Mouse (Mus musculus): ENCODE results near the gene Pttg1. TPM values are rescaled to one million over a fixed set of nuclear protein-coding genes. Genes with fewer than 3 reads are reported as not detected.

Pttg1 gene
- polyA plus RNA-seq, 1 experiment from 2014 or later, result 106 TPM

GRCm38 (mm10) chr11:43388122-43389097 is 37.6 kb downstream of the Pttg1 start:
- Histone ChIP-seq H3K36me3 (replicated peaks; ENCODE audit: control insufficient read depth, insufficient read depth, low read depth, low read length) (no peaks in the 10 kb centered on the region), H3K4me3 (ENCODE audit: low read depth, low read length) (no peak overlapping the region), H3K27me3 (ENCODE audit: control insufficient read depth, insufficient read depth, low read length) (no peaks in the 10 kb centered on the region), H3K9ac (replicated peaks; ENCODE audit: low read length) (no peak overlapping the region), H3K9me3 (replicated peaks; ENCODE audit: control insufficient read depth, low read length) (no peaks in the 10 kb centered on the region), H3K4me2 (ENCODE audit: low read depth, low read length) (no peak overlapping the region), H3K27ac (replicated peaks; ENCODE audit: low read depth, low read length) (no peak overlapping the region), H3K4me1 (ENCODE audit: control insufficient read depth, insufficient read depth, low read length) (no peaks in the 10 kb centered on the region; the same call in 1 of the 2 replicates)
- 87% methylated on average over 21 of the region's 21 CpGs for WGBS
- ATAC-seq (replicated peaks; ENCODE audit: insufficient number of reproducible peaks, low FRiP score, low TSS enrichment, low read depth) (no peak), DNase-seq (ENCODE audit: low spot score) (no peak)

GRCm38 (mm10) chr11:43387004-43387880 is 38.8 kb downstream of the Pttg1 start:
- Histone ChIP-seq H3K36me3 (replicated peaks; ENCODE audit: control insufficient read depth, insufficient read depth, low read depth, low read length) (no peaks in the 10 kb centered on the region), H3K4me2 (ENCODE audit: low read depth, low read length) (no peak overlapping the region), H3K9ac (replicated peaks; ENCODE audit: low read length) (no peak overlapping the region), H3K27ac (replicated peaks; ENCODE audit: low read depth, low read length) (no peak overlapping the region), H3K27me3 (ENCODE audit: control insufficient read depth, insufficient read depth, low read length) (no peaks in the 10 kb centered on the region), H3K4me3 (ENCODE audit: low read depth, low read length) (no peak overlapping the region), H3K9me3 (replicated peaks; ENCODE audit: control insufficient read depth, low read length) (no peaks in the 10 kb centered on the region), H3K4me1 (ENCODE audit: control insufficient read depth, insufficient read depth, low read length) (no peaks in the 10 kb centered on the region; the same call in 1 of the 2 replicates)
- ATAC-seq (replicated peaks; ENCODE audit: insufficient number of reproducible peaks, low FRiP score, low TSS enrichment, low read depth) (no peak), DNase-seq (ENCODE audit: low spot score) (no peak)
- 89% methylated on average over 14 of the region's 14 CpGs for WGBS

- Histone ChIP-seq H3K9ac (replicated peaks; ENCODE audit: low read length) (peak overlapping the region; percentile 50), H3K4me1 (ENCODE audit: control insufficient read depth, insufficient read depth, low read length) (no peaks in the 10 kb centered on the region; the same call in 1 of the 2 replicates), H3K36me3 (replicated peaks; ENCODE audit: control insufficient read depth, insufficient read depth, low read depth, low read length) (no peaks in the 10 kb centered on the region), H3K4me2 (ENCODE audit: low read depth, low read length) (peak overlapping the region; percentile 56), H3K9me3 (replicated peaks; ENCODE audit: control insufficient read depth, low read length) (no peaks in the 10 kb centered on the region), H3K27me3 (ENCODE audit: control insufficient read depth, insufficient read depth, low read length) (no peaks in the 10 kb centered on the region), H3K27ac (replicated peaks; ENCODE audit: low read depth, low read length) (no peak overlapping the region), H3K4me3 (ENCODE audit: low read depth, low read length) (peak overlapping the region; percentile 29)
- WGBS, result under 1% methylated on average over 8 of the region's 8 CpGs
- peak; percentile 68 for ATAC-seq (replicated peaks; ENCODE audit: insufficient number of reproducible peaks, low FRiP score, low TSS enrichment, low read depth)
- DNase-seq (ENCODE audit: low spot score), result peak; percentile 36
These were observed 40.3 kb downstream of the Pttg1 start for GRCm38 (mm10) chr11:43385716-43386115.

GRCm38 (mm10) chr11:43385055-43385649 is 40.9 kb downstream of the Pttg1 start:
- no peaks in the 10 kb centered on the region for H3K27me3 ChIP-seq (ENCODE audit: control insufficient read depth, insufficient read depth, low read length)
- H3K4me2 ChIP-seq (ENCODE audit: low read depth, low read length), result peak overlapping the region; percentile 56
- no peaks in the 10 kb centered on the region; the same call in 1 of the 2 replicates for H3K4me1 ChIP-seq (ENCODE audit: control insufficient read depth, insufficient read depth, low read length)
- no peaks in the 10 kb centered on the region for H3K9me3 ChIP-seq (replicated peaks; ENCODE audit: control insufficient read depth, low read length)
- peak overlapping the region; percentile 29 for H3K4me3 ChIP-seq (ENCODE audit: low read depth, low read length)
- H3K9ac ChIP-seq (replicated peaks; ENCODE audit: low read length), result peak overlapping the region; percentile 50
- DNase-seq (ENCODE audit: low spot score) (peak; percentile 62), ATAC-seq (replicated peaks; ENCODE audit: insufficient number of reproducible peaks, low FRiP score, low TSS enrichment, low read depth) (peak; percentile 79)
- WGBS, result 3% methylated on average over 18 of the region's 18 CpGs
- no peak overlapping the region for H3K27ac ChIP-seq (replicated peaks; ENCODE audit: low read depth, low read length)
- H3K36me3 ChIP-seq (replicated peaks; ENCODE audit: control insufficient read depth, insufficient read depth, low read depth, low read length), result no peaks in the 10 kb centered on the region

GRCm38 (mm10) chr11:43383581-43383980 is 42.5 kb downstream of the Pttg1 start:
- Histone ChIP-seq H3K27me3 (ENCODE audit: control insufficient read depth, insufficient read depth, low read length) (no peaks in the 10 kb centered on the region), H3K27ac (replicated peaks; ENCODE audit: low read depth, low read length) (no peak overlapping the region), H3K4me1 (ENCODE audit: control insufficient read depth, insufficient read depth, low read length) (no peaks in the 10 kb centered on the region; the same call in 1 of the 2 replicates), H3K9me3 (replicated peaks; ENCODE audit: control insufficient read depth, low read length) (no peaks in the 10 kb centered on the region), H3K36me3 (replicated peaks; ENCODE audit: control insufficient read depth, insufficient read depth, low read depth, low read length) (no peaks in the 10 kb centered on the region), H3K4me2 (ENCODE audit: low read depth, low read length) (no peak overlapping the region), H3K9ac (replicated peaks; ENCODE audit: low read length) (no peak overlapping the region), H3K4me3 (ENCODE audit: low read depth, low read length) (no peak overlapping the region)
- ATAC-seq (replicated peaks; ENCODE audit: insufficient number of reproducible peaks, low FRiP score, low TSS enrichment, low read depth) (no peak), DNase-seq (ENCODE audit: low spot score) (no peak)
- WGBS, result 89% methylated on average over 2 of the region's 2 CpGs

GRCm38 (mm10) chr11:43380901-43381300 is 45.1 kb downstream of the Pttg1 start:
- DNase-seq (ENCODE audit: low spot score), result no peak
- WGBS, result 88% methylated on average over 7 of the region's 7 CpGs

GRCm38 (mm10) chr11:43379911-43380485 is 46.1 kb downstream of the Pttg1 start:
- 71% methylated on average over 11 of the region's 11 CpGs for WGBS

More at GRCm38 (mm10) chr11:43380901-43381300, 45.1 kb downstream of the Pttg1 start:
- Histone ChIP-seq H3K4me2 (ENCODE audit: low read depth, low read length) (no peak overlapping the region), H3K4me3 (ENCODE audit: low read depth, low read length) (no peak overlapping the region), H3K36me3 (replicated peaks; ENCODE audit: control insufficient read depth, insufficient read depth, low read depth, low read length) (no peaks in the 10 kb centered on the region), H3K27me3 (ENCODE audit: control insufficient read depth, insufficient read depth, low read length) (no peaks in the 10 kb centered on the region), H3K9ac (replicated peaks; ENCODE audit: low read length) (no peak overlapping the region), H3K9me3 (replicated peaks; ENCODE audit: control insufficient read depth, low read length) (no peaks in the 10 kb centered on the region), H3K4me1 (ENCODE audit: control insufficient read depth, insufficient read depth, low read length) (no peaks in the 10 kb centered on the region; the same call in 1 of the 2 replicates), H3K27ac (replicated peaks; ENCODE audit: low read depth, low read length) (no peak overlapping the region)
- no peak for ATAC-seq (replicated peaks; ENCODE audit: insufficient number of reproducible peaks, low FRiP score, low TSS enrichment, low read depth)

More at GRCm38 (mm10) chr11:43379911-43380485, 46.1 kb downstream of the Pttg1 start:
- no peak for DNase-seq (ENCODE audit: low spot score)
- Histone ChIP-seq H3K4me2 (ENCODE audit: low read depth, low read length) (no peak overlapping the region), H3K4me3 (ENCODE audit: low read depth, low read length) (no peak overlapping the region), H3K4me1 (ENCODE audit: control insufficient read depth, insufficient read depth, low read length) (no peaks in the 10 kb centered on the region), H3K27ac (replicated peaks; ENCODE audit: low read depth, low read length) (no peak overlapping the region), H3K27me3 (ENCODE audit: control insufficient read depth, insufficient read depth, low read length) (no peaks in the 10 kb centered on the region), H3K9ac (replicated peaks; ENCODE audit: low read length) (no peak overlapping the region), H3K9me3 (replicated peaks; ENCODE audit: control insufficient read depth, low read length) (no peaks in the 10 kb centered on the region), H3K36me3 (replicated peaks; ENCODE audit: control insufficient read depth, insufficient read depth, low read depth, low read length) (no peaks in the 10 kb centered on the region)
- no peak for ATAC-seq (replicated peaks; ENCODE audit: insufficient number of reproducible peaks, low FRiP score, low TSS enrichment, low read depth)
